Mouse (Mus musculus) limb, embryonic 12.5 days (tissue): ENCODE results near the gene Cryab. TPM values are rescaled to one million over a fixed set of nuclear protein-coding genes. Genes with fewer than 3 reads are reported as not detected.
A peak's percentile ranks its signal among the peaks of the same experiment; 100 is the strongest.

Experiments used
- ATAC-seq: fragments of 200-750 bp; cut with Nextera tagmentation; 2 replicates; pipeline ENCODE4 v1.8.0; 2017; ENCODE audit warnings: low read depth, moderate TSS enrichment; ENCODE audit not compliant: insufficient number of reproducible peaks, insufficient read depth, low FRiP score, low TSS enrichment
- H3K27ac ChIP-seq: fragments of 300-500 bp; sonication (generic); 2 replicates; pipeline ENCODE4 v1.5.1; 2016; ENCODE audit warnings: mild to moderate bottlenecking, moderate library complexity
- H3K27me3 ChIP-seq: fragments of 300-500 bp; sonication (generic); 2 replicates; pipeline ENCODE4 v1.6.1; 2016; ENCODE audit warnings: mild to moderate bottlenecking, moderate library complexity
- H3K36me3 ChIP-seq: fragments of 300-500 bp; sonication (generic); 2 replicates; pipeline ENCODE4 v1.6.1; 2016; ENCODE audit warnings: mild to moderate bottlenecking, moderate library complexity
- H3K4me1 ChIP-seq: fragments of 300-500 bp; sonication (generic); replicated peaks from 2 replicates; pipeline ENCODE4 v1.6.1; 2016
- H3K4me2 ChIP-seq: fragments of 300-500 bp; sonication (generic); 2 replicates; pipeline ENCODE4 v1.6.1; 2016; ENCODE audit warnings: mild to moderate bottlenecking, moderate library complexity
- H3K4me3 ChIP-seq: fragments of 300-500 bp; sonication (generic); replicated peaks from 2 replicates; pipeline ENCODE4 v1.5.1; 2016; ENCODE audit warnings: mild to moderate bottlenecking
- H3K9ac ChIP-seq: fragments of 300-500 bp; sonication (generic); replicated peaks from 2 replicates; pipeline ENCODE4 v1.6.1; 2016; ENCODE audit warnings: mild to moderate bottlenecking, moderate library complexity
- H3K9me3 ChIP-seq: fragments of 300-500 bp; sonication (generic); 2 replicates; pipeline ENCODE4 v1.6.1; 2016; ENCODE audit warnings: mild to moderate bottlenecking, moderate library complexity
- WGBS: fragments of 180-500 bp; shearing (Covaris S2); methylation state at CpG from one replicate; pipeline ENCODE4 v1.1.7; 2016; 5-methylcytosine and 5-hydroxymethylcytosine counted together
- polyA plus RNA-seq: library from polyadenylated mRNA; unstranded; fragments of >200 nt; fragmentation: Nextera tagmentation; extraction: Ambion mirVana; gene quantifications from 2 replicates; pipeline ENCODE4 v1.2.1, GENCODE M21; 2016

Cryab gene
- polyA plus RNA-seq, 1 experiment from 2014 or later, result 28.0 TPM

- Histone ChIP-seq H3K4me3 (peak overlapping the region; percentile 64), H3K4me2 (peak overlapping the region; percentile 68), H3K9me3 (no peaks in the 10 kb centered on the region), H3K27ac (0 out of 2 replicates have a peak overlapping the region, but pooled peaks have one; percentile 59), H3K9ac (peak overlapping the region; percentile 67), H3K27me3 (no peaks in the 10 kb centered on the region), H3K36me3 (no peaks in the 10 kb centered on the region; the same call in 1 of the 2 replicates), H3K4me1 (peaks cover 8% of the 10 kb centered on the region)
- 8% methylated on average over 17 of the region's 17 CpGs for WGBS
- no peak; the same call in 1 of the 2 replicates for ATAC-seq
Observed at GRCm38 (mm10) chr9:50767531-50768106, 16.5 kb downstream of the Cryab start.

- H3K27me3 ChIP-seq, result no peaks in the 10 kb centered on the region
- peak; percentile 98 for ATAC-seq
- H3K4me2 ChIP-seq, result peak within 1 kb of the TSS; percentile 68
- H3K9ac ChIP-seq, result peak within 1 kb of the TSS; percentile 67
- peaks cover 8% of the 10 kb centered on the region for H3K4me1 ChIP-seq
- H3K4me3 ChIP-seq, result peak within 1 kb of the TSS; percentile 64
- 5% methylated on average over 59 of the region's 59 CpGs for WGBS
- H3K36me3 ChIP-seq, result no peaks in the 10 kb centered on the region; the same call in 1 of the 2 replicates
- peak within 1 kb of the TSS; percentile 88 for H3K27ac ChIP-seq
- no peaks in the 10 kb centered on the region for H3K9me3 ChIP-seq
Observed at GRCm38 (mm10) chr9:50768107-50769002, 17.2 kb downstream of the Cryab start, which contains the start of gene Fdxacb1. Fdxacb1 (plus strand) TSS chr9:50768236.

GRCm38 (mm10) chr9:50770011-50770410 is 18.9 kb downstream of the Cryab start:
- peaks cover 12% of the 10 kb centered on the region for H3K4me1 ChIP-seq
- no peak for ATAC-seq
- H3K36me3 ChIP-seq, result no peaks in the 10 kb centered on the region; the same call in 1 of the 2 replicates
- no peaks in the 10 kb centered on the region for H3K27me3 ChIP-seq
- no peak overlapping the region for H3K27ac ChIP-seq
- H3K9ac ChIP-seq, result no peak overlapping the region
- no peak overlapping the region for H3K4me2 ChIP-seq
- H3K4me3 ChIP-seq, result no peak overlapping the region
- H3K9me3 ChIP-seq, result no peaks in the 10 kb centered on the region
- WGBS, result 79% methylated on average over 2 of the region's 2 CpGs

- WGBS, result 65% methylated on average over 4 of the region's 4 CpGs
- H3K4me3 ChIP-seq, result peak overlapping the region; percentile 93; the same call in 1 of the 2 replicates
- no peak for ATAC-seq
Observed at GRCm38 (mm10) chr9:50774026-50774462, 22.9 kb downstream of the Cryab start.

GRCm38 (mm10) chr9:50774991-50775612 is 24.0 kb downstream of the Cryab start, which contains the start of the genes Alg9 and 1110032A03Rik:
Alg9 (plus strand) TSS chr9:50775019.
1110032A03Rik (minus strand) TSS chr9:50775520.
- Histone ChIP-seq H3K9ac (peak within 1 kb of the TSS; percentile 90), H3K27me3 (no peaks in the 10 kb centered on the region), H3K4me1 (peaks cover 11% of the 10 kb centered on the region), H3K9me3 (no peaks in the 10 kb centered on the region), H3K27ac (peak within 1 kb of the TSS; percentile 91), H3K4me2 (peak within 1 kb of the TSS; percentile 69), H3K36me3 (peaks cover 18% of the 10 kb centered on the region), H3K4me3 (peak within 1 kb of the TSS; percentile 93)
- under 1% methylated on average over 49 of the region's 51 CpGs for WGBS
- peak; percentile 72; the same call in 1 of the 2 replicates for ATAC-seq

More at GRCm38 (mm10) chr9:50774026-50774462, 22.9 kb downstream of the Cryab start:
- H3K9ac ChIP-seq, result 0 out of 2 replicates have a peak overlapping the region, but pooled peaks have one; percentile 90
- no peak overlapping the region for H3K27ac ChIP-seq
- H3K27me3 ChIP-seq, result no peaks in the 10 kb centered on the region
- peaks cover 13% of the 10 kb centered on the region for H3K4me1 ChIP-seq
- no peaks in the 10 kb centered on the region for H3K9me3 ChIP-seq
- peaks cover 8% of the 10 kb centered on the region for H3K36me3 ChIP-seq
- peak overlapping the region; percentile 69 for H3K4me2 ChIP-seq

- Histone ChIP-seq H3K9ac (peak overlapping the region; percentile 90), H3K36me3 (peaks cover 24% of the 10 kb centered on the region), H3K4me1 (peaks cover 11% of the 10 kb centered on the region), H3K27me3 (no peaks in the 10 kb centered on the region), H3K4me3 (peak overlapping the region; percentile 93), H3K9me3 (no peaks in the 10 kb centered on the region), H3K27ac (peak overlapping the region; percentile 91), H3K4me2 (peak overlapping the region; percentile 69)
- WGBS, result under 1% methylated on average over 30 of the region's 30 CpGs
- ATAC-seq, result peak; percentile 66
Observed at GRCm38 (mm10) chr9:50775662-50776126, 24.6 kb downstream of the Cryab start.

GRCm38 (mm10) chr9:50776162-50776760 is 25.1 kb downstream of the Cryab start:
- Histone ChIP-seq H3K9ac (peak overlapping the region; percentile 90), H3K4me3 (peak overlapping the region; percentile 93), H3K9me3 (no peaks in the 10 kb centered on the region), H3K36me3 (peaks cover 30% of the 10 kb centered on the region), H3K4me2 (peak overlapping the region; percentile 69), H3K4me1 (peaks cover 11% of the 10 kb centered on the region), H3K27ac (no peak overlapping the region; the same call in 1 of the 2 replicates), H3K27me3 (no peaks in the 10 kb centered on the region)
- WGBS, result 52% methylated on average over 11 of the region's 11 CpGs
- ATAC-seq, result no peak

GRCm38 (mm10) chr9:50782155-50782554 is 31.0 kb downstream of the Cryab start:
- no peaks in the 10 kb centered on the region for H3K4me1 ChIP-seq

GRCm38 (mm10) chr9:50795266-50795665 is 44.1 kb downstream of the Cryab start:
- WGBS, result 93% methylated on average over 3 of the region's 3 CpGs

More at GRCm38 (mm10) chr9:50782155-50782554, 31.0 kb downstream of the Cryab start:
- H3K9me3 ChIP-seq, result 0 out of 2 replicates have a peak, but pooled peaks cover 5% of the 10 kb centered on the region
- no peak overlapping the region for H3K4me3 ChIP-seq
- 71% methylated on average over 2 of the region's 2 CpGs for WGBS
- no peak overlapping the region for H3K4me2 ChIP-seq
- peaks cover 85% of the 10 kb centered on the region for H3K36me3 ChIP-seq
- H3K27me3 ChIP-seq, result no peaks in the 10 kb centered on the region
- ATAC-seq, result no peak
- no peak overlapping the region for H3K9ac ChIP-seq
- H3K27ac ChIP-seq, result no peak overlapping the region

GRCm38 (mm10) chr9:50796776-50797175 is 45.7 kb downstream of the Cryab start:
- 89% methylated on average over 8 of the region's 8 CpGs for WGBS

More at GRCm38 (mm10) chr9:50795266-50795665, 44.1 kb downstream of the Cryab start:
- Histone ChIP-seq H3K4me3 (no peak overlapping the region), H3K27ac (no peak overlapping the region), H3K27me3 (no peaks in the 10 kb centered on the region), H3K4me1 (no peaks in the 10 kb centered on the region), H3K36me3 (peaks cover 74% of the 10 kb centered on the region), H3K9ac (no peak overlapping the region), H3K9me3 (no peaks in the 10 kb centered on the region), H3K4me2 (no peak overlapping the region)
- ATAC-seq, result no peak

More at GRCm38 (mm10) chr9:50796776-50797175, 45.7 kb downstream of the Cryab start:
- Histone ChIP-seq H3K9me3 (no peaks in the 10 kb centered on the region), H3K4me2 (no peak overlapping the region), H3K27ac (no peak overlapping the region), H3K9ac (no peak overlapping the region), H3K36me3 (peaks cover 73% of the 10 kb centered on the region), H3K4me1 (no peaks in the 10 kb centered on the region), H3K27me3 (no peaks in the 10 kb centered on the region), H3K4me3 (no peak overlapping the region)
- ATAC-seq, result no peak
